Mouse (Mus musculus): ENCODE data around the gene Col24a1. TPM values are rescaled to one million over a fixed set of nuclear protein-coding genes. Genes with fewer than 3 reads are reported as not detected.

Col24a1 gene
- polyA plus RNA-seq, 1 experiment from 2014 or later, result 0.39 TPM

DNA sequence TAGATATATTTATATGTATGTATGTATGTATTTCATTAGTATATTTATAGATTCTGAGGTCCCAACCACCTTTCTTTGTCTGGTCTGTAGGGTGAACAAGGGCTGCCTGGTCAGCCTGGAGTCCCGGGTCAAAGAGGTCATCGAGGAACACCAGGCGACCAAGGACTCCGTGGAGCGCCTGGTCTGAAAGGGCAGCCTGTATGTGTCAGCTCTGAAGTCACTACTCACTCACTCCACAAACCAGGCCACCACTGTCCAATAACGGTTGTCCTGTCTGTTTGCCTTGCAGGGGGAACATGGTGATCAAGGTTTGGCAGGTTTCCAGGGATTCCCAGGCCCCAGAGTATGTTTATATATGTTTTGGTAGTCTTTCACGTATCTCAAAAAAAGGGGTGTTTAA lies 216.3 kb downstream of the Col24a1 start:
- WGBS, result 82% methylated on average over 7 of the region's 7 CpGs

DNA sequence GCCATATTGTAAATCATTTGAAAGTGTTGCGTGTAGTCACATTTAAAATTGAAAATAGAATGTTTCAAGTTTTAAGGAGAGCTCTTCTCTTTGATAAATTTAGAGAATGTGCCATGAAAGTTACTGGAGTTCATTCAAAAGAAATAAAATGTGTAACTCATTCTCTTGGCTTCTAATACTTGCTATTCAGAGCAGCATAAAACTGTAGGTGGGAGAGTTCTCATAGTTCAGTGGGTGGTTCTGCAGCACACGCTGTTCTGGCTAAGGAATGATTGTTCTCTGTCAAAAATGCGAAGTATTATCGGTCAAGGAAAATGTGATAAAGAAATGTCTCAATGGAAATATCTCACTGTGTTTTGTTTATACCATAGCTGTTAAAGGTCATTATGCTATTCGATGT lies 221.9 kb downstream of the Col24a1 start:
- Histone ChIP-seq H3K27me3 (replicated peaks; ENCODE audit: control insufficient read depth, insufficient read depth, low read length) (no peaks in the 10 kb centered on the region), H3K4me1 (replicated peaks; ENCODE audit: control insufficient read depth, insufficient read depth, low read length) (no peaks in the 10 kb centered on the region), H3K27ac (ENCODE audit: low read length) (no peak overlapping the region), H3K9me3 (ENCODE audit: control insufficient read depth, low read length) (no peaks in the 10 kb centered on the region), H3K9ac (replicated peaks; ENCODE audit: low read depth, low read length) (no peak overlapping the region), H3K4me2 (ENCODE audit: low read length) (no peak overlapping the region), H3K4me3 (replicated peaks; ENCODE audit: low read length) (no peak overlapping the region), H3K36me3 (ENCODE audit: control insufficient read depth, insufficient read depth) (no peaks in the 10 kb centered on the region)
- 88% methylated on average over 5 of the region's 5 CpGs for WGBS
- ATAC-seq, result no peak

More for the DNA sequence above, 216.3 kb downstream of the Col24a1 start:
- Histone ChIP-seq H3K27ac (ENCODE audit: low read length) (no peak overlapping the region), H3K4me1 (replicated peaks; ENCODE audit: control insufficient read depth, insufficient read depth, low read length) (no peaks in the 10 kb centered on the region), H3K9me3 (ENCODE audit: control insufficient read depth, low read length) (no peaks in the 10 kb centered on the region), H3K4me3 (replicated peaks; ENCODE audit: low read length) (no peak overlapping the region), H3K27me3 (replicated peaks; ENCODE audit: control insufficient read depth, insufficient read depth, low read length) (no peaks in the 10 kb centered on the region), H3K9ac (replicated peaks; ENCODE audit: low read depth, low read length) (no peak overlapping the region), H3K4me2 (ENCODE audit: low read length) (no peak overlapping the region), H3K36me3 (ENCODE audit: control insufficient read depth, insufficient read depth) (no peaks in the 10 kb centered on the region)
- no peak for ATAC-seq

DNA sequence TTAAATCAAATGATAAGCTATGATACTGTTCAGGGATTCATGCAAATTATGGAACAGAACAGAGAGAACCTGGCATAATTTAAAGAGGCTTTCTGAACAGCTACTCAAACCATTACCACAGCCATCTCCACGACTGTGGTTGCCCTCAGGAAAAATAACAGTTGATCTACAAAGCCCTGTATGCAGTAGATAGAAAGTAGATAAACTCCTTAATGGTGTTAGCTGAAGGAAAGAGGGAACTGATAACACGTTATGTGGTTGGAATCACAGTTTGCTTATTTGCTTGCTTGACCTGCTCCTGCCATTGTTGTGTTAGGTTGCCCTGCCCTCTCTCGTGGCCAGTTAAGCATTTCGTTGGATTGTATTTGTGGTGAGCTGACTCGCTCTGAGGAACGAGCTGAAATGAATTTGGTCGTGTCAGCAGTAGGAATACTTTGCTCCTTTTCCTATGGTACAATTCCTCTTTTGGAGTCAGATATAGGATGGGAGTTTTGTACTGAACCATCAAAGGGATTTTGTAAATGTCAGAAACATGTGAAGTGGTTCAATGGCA lies 229.3 kb downstream of the Col24a1 start:
- Histone ChIP-seq H3K9me3 (ENCODE audit: control insufficient read depth, low read length) (no peaks in the 10 kb centered on the region), H3K9ac (replicated peaks; ENCODE audit: low read depth, low read length) (no peak overlapping the region), H3K4me3 (replicated peaks; ENCODE audit: low read length) (no peak overlapping the region), H3K4me1 (replicated peaks; ENCODE audit: control insufficient read depth, insufficient read depth, low read length) (no peaks in the 10 kb centered on the region), H3K4me2 (ENCODE audit: low read length) (no peak overlapping the region), H3K36me3 (ENCODE audit: control insufficient read depth, insufficient read depth) (no peaks in the 10 kb centered on the region), H3K27ac (ENCODE audit: low read length) (no peak overlapping the region), H3K27me3 (replicated peaks; ENCODE audit: control insufficient read depth, insufficient read depth, low read length) (no peaks in the 10 kb centered on the region)
- ATAC-seq, result no peak
- 75% methylated on average over 7 of the region's 7 CpGs for WGBS

DNA sequence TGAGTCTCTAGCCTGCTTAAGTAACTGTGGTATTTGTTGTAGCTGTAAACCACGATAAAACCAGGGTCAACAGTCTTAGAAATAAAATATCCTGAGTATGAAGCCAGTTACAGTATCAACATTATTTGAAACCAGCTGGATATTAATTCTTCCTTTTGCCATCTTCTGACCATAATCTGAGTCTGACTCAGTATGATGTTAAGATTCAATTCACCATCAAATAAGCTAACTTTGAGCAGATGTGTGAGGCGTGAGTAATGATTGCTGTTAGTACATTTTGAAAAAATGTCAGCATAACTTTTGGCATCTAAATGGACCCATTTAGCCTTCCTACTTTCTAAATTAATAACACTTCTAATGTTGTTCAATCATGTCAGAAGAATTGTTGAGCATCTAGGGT lies 230.0 kb downstream of the Col24a1 start:
- Histone ChIP-seq H3K9me3 (ENCODE audit: control insufficient read depth, low read length) (no peaks in the 10 kb centered on the region), H3K9ac (replicated peaks; ENCODE audit: low read depth, low read length) (no peak overlapping the region), H3K4me3 (replicated peaks; ENCODE audit: low read length) (no peak overlapping the region), H3K4me2 (ENCODE audit: low read length) (no peak overlapping the region), H3K27me3 (replicated peaks; ENCODE audit: control insufficient read depth, insufficient read depth, low read length) (no peaks in the 10 kb centered on the region), H3K4me1 (replicated peaks; ENCODE audit: control insufficient read depth, insufficient read depth, low read length) (no peaks in the 10 kb centered on the region), H3K36me3 (ENCODE audit: control insufficient read depth, insufficient read depth) (no peaks in the 10 kb centered on the region), H3K27ac (ENCODE audit: low read length) (no peak overlapping the region)
- no peak for ATAC-seq
- 86% methylated on average over 2 of the region's 2 CpGs for WGBS

DNA sequence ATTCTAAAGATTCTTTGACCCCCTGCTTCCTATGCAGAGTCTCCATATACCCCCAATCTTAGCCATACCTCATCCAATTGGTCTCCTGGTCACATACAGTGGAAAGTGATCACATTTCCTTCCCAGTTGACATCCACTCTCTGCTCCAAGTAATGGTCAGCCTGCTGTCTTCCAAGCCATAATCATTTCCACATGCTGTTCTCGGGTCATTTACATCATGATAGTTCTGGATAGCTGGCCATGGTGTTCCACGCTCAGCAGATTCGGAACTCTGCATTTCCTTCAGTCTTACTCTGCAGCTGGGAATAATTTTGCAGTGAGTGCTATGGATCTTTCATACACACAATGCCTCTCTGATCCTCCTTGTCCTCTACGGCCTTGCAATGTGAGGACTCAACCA lies 233.0 kb downstream of the Col24a1 start:
- H3K27ac ChIP-seq (ENCODE audit: low read length), result no peak overlapping the region
- H3K27me3 ChIP-seq (replicated peaks; ENCODE audit: control insufficient read depth, insufficient read depth, low read length), result no peaks in the 10 kb centered on the region
- H3K36me3 ChIP-seq (ENCODE audit: control insufficient read depth, insufficient read depth), result no peaks in the 10 kb centered on the region
- no peaks in the 10 kb centered on the region for H3K4me1 ChIP-seq (replicated peaks; ENCODE audit: control insufficient read depth, insufficient read depth, low read length)
- no peaks in the 10 kb centered on the region for H3K9me3 ChIP-seq (ENCODE audit: control insufficient read depth, low read length)
- H3K4me3 ChIP-seq (replicated peaks; ENCODE audit: low read length), result no peak overlapping the region
- ATAC-seq, result no peak
- no peak overlapping the region for H3K9ac ChIP-seq (replicated peaks; ENCODE audit: low read depth, low read length)
- WGBS, result 86% methylated on average over 4 of the region's 4 CpGs
- H3K4me2 ChIP-seq (ENCODE audit: low read length), result no peak overlapping the region

DNA sequence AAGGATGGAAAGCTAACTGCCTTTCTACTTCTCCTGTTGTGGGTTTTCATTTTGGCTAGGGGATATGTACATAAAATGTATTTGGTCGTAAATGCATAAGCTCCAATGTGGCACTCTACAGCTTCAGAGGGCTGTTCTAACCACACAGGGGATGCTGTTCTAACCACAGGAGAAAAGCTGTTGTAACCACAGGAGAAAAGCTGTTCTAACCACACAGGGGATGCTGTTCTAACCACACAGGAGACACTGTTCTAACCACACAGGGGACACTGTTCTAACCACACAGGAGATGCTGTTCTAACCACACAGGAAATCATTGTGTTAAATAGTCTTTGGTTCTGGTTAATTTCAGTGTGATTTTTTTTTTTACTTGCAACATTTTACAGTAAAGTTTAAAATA lies 245.6 kb downstream of the Col24a1 start:
- H3K36me3 ChIP-seq (ENCODE audit: control insufficient read depth, insufficient read depth), result no peaks in the 10 kb centered on the region
- no peak overlapping the region for H3K9ac ChIP-seq (replicated peaks; ENCODE audit: low read depth, low read length)
- H3K27ac ChIP-seq (ENCODE audit: low read length), result no peak overlapping the region
- H3K4me1 ChIP-seq (replicated peaks; ENCODE audit: control insufficient read depth, insufficient read depth, low read length), result no peaks in the 10 kb centered on the region
- no peaks in the 10 kb centered on the region for H3K9me3 ChIP-seq (ENCODE audit: control insufficient read depth, low read length)
- WGBS, result 97% methylated on average over 1 of the region's 1 CpGs
- no peaks in the 10 kb centered on the region for H3K27me3 ChIP-seq (replicated peaks; ENCODE audit: control insufficient read depth, insufficient read depth, low read length)
- H3K4me2 ChIP-seq (ENCODE audit: low read length), result no peak overlapping the region
- H3K4me3 ChIP-seq (replicated peaks; ENCODE audit: low read length), result no peak overlapping the region
- ATAC-seq, result no peak

- WGBS, result 85% methylated on average over 10 of the region's 10 CpGs
- Histone ChIP-seq H3K9ac (replicated peaks; ENCODE audit: low read depth, low read length) (no peak overlapping the region), H3K27ac (ENCODE audit: low read length) (no peak overlapping the region), H3K4me2 (ENCODE audit: low read length) (no peak overlapping the region), H3K4me1 (replicated peaks; ENCODE audit: control insufficient read depth, insufficient read depth, low read length) (0 out of 2 replicates have a peak, but pooled peaks cover 3% of the 10 kb centered on the region), H3K4me3 (replicated peaks; ENCODE audit: low read length) (no peak overlapping the region), H3K9me3 (ENCODE audit: control insufficient read depth, low read length) (no peaks in the 10 kb centered on the region), H3K27me3 (replicated peaks; ENCODE audit: control insufficient read depth, insufficient read depth, low read length) (no peaks in the 10 kb centered on the region), H3K36me3 (ENCODE audit: control insufficient read depth, insufficient read depth) (no peaks in the 10 kb centered on the region)
- no peak for ATAC-seq
Measured at GRCm38 (mm10) chr3:145548441-145549415, 256.5 kb downstream of the Col24a1 start.

- Histone ChIP-seq H3K4me1 (replicated peaks; ENCODE audit: control insufficient read depth, insufficient read depth, low read length) (0 out of 2 replicates have a peak, but pooled peaks cover 3% of the 10 kb centered on the region), H3K4me2 (ENCODE audit: low read length) (no peak overlapping the region), H3K9me3 (ENCODE audit: control insufficient read depth, low read length) (no peaks in the 10 kb centered on the region), H3K36me3 (ENCODE audit: control insufficient read depth, insufficient read depth) (no peaks in the 10 kb centered on the region), H3K27ac (ENCODE audit: low read length) (no peak overlapping the region), H3K9ac (replicated peaks; ENCODE audit: low read depth, low read length) (no peak overlapping the region), H3K4me3 (replicated peaks; ENCODE audit: low read length) (no peak overlapping the region), H3K27me3 (replicated peaks; ENCODE audit: control insufficient read depth, insufficient read depth, low read length) (no peaks in the 10 kb centered on the region)
- ATAC-seq, result no peak
- 53% methylated on average over 3 of the region's 3 CpGs for WGBS
Measured at GRCm38 (mm10) chr3:145550216-145550615, 257.9 kb downstream of the Col24a1 start.

DNA sequence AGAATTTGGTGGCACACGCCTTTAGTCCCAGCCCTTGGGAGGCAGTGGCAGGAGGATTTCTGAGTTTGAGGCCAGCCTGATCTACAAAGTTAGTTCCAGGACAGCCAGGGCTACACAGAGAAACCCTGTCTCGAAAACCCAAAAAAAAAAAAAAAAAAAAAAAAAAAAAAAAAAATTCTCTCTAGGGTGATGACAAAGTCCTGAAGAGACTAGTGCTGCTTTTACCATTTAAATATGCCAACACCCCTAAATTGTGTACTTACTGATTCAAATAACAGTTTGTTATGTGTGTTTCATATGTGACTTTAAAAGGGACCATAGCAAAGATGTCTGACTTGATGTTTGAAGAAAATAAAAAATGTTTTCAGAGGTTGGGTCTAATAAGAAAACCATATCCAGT lies 262.1 kb downstream of the Col24a1 start:
- WGBS, result 89% methylated on average over 1 of the region's 2 CpGs
- Histone ChIP-seq H3K4me2 (ENCODE audit: low read length) (no peak overlapping the region), H3K4me3 (replicated peaks; ENCODE audit: low read length) (no peak overlapping the region), H3K9ac (replicated peaks; ENCODE audit: low read depth, low read length) (no peak overlapping the region), H3K27me3 (replicated peaks; ENCODE audit: control insufficient read depth, insufficient read depth, low read length) (no peaks in the 10 kb centered on the region), H3K4me1 (replicated peaks; ENCODE audit: control insufficient read depth, insufficient read depth, low read length) (0 out of 2 replicates have a peak, but pooled peaks cover 3% of the 10 kb centered on the region), H3K27ac (ENCODE audit: low read length) (no peak overlapping the region), H3K9me3 (ENCODE audit: control insufficient read depth, low read length) (no peaks in the 10 kb centered on the region), H3K36me3 (ENCODE audit: control insufficient read depth, insufficient read depth) (no peaks in the 10 kb centered on the region)
- ATAC-seq, result no peak

Data from forebrain, embryonic 16.5 days (tissue).